Mouse (Mus musculus): ENCODE data around the gene Slc25a3. TPM values are rescaled to one million over a fixed set of nuclear protein-coding genes. Genes with fewer than 3 reads are reported as not detected.
A peak's percentile ranks its signal among the peaks of the same experiment; 100 is the strongest.

The Slc25a3 gene
- polyA plus RNA-seq, 1 experiment: 257 TPM

DNA sequence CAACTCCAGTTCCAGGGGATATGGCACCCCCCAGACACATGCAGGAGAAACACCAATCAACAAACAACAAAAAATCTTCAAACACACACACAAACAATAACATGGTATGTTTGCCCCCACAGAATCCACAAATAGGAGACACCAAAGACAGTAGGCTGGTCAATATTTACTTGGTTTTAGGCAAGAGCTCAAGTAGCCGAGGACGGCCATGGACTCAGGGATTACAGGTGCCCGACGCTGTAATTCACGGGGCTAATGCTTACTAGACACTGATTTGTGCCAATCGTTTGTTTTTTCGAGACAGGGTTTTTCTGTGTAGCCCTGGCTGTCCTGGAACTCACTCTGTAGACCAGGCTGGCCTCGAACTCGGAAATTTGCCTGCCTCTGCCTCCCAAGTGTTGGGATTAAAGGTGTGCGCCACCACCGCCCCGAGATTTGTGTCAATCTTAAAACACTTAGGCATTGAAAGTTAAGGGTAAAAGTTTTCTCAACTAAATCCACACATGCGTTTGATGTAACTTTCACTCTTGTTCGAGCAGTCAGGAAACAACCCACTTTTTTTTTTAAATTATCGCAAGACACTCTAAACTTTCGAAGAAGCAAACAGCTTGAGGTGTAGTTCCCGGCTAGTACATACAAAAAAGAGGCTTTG, 45.7 kb upstream of the Slc25a3 start:
- no peak for DNase-seq
- whole genome bisulfite sequencing: 3% methylated on average over 17 of the region's 17 CpGs
- peaks cover 8% of the 10 kb centered on the region for H3K36me3 ChIP-seq (ENCODE audit: control insufficient read depth, insufficient read depth, low read length)
- no peaks in the 10 kb centered on the region for H3K27me3 ChIP-seq (ENCODE audit: control insufficient read depth, insufficient read depth, low read length)
- peak overlapping the region; percentile 55 for H3K4me3 ChIP-seq (ENCODE audit: control insufficient read depth, insufficient read depth, low read length)
- H3K27ac ChIP-seq (ENCODE audit: control insufficient read depth, insufficient read depth, low read length): peak overlapping the region; percentile 43
- peaks cover 12% of the 10 kb centered on the region for H3K4me1 ChIP-seq (replicated peaks; ENCODE audit: control insufficient read depth, insufficient read depth, low read length)
- no peak for TF ChIP-seq POLR2A (IDR thresholded peaks at IDR 0.05; ENCODE audit: control insufficient read depth, extremely low read depth, insufficient read depth, low read length, poor library complexity)
- TF ChIP-seq CTCF (IDR thresholded peaks at IDR 0.05; ENCODE audit: borderline replicate concordance, control insufficient read depth, extremely low read depth, insufficient read depth, low read length, poor library complexity): no peak

DNA sequence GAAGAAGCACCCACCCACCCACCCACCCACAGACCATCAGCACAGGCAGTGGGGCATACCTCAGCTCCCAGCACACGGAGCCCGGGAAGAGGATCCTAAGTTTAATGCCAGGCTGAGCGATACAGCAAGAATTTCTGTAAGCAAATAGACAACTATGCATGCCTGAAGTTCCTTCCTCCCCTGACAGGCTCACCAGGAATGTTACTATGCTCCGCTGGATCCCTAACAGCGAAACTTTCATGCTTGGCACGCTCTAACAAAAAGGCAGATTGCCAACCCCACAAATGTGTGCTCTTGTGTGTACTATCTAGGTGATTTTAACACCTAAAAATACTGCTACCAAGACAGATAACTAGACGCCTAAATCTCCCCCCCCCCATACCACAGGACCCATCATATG, 43.5 kb upstream of the Slc25a3 start:
- Histone ChIP-seq H3K4me1 (replicated peaks; ENCODE audit: control insufficient read depth, insufficient read depth, low read length) (peaks cover 12% of the 10 kb centered on the region), H3K36me3 (ENCODE audit: control insufficient read depth, insufficient read depth, low read length) (peaks cover 29% of the 10 kb centered on the region), H3K27me3 (ENCODE audit: control insufficient read depth, insufficient read depth, low read length) (no peaks in the 10 kb centered on the region), H3K4me3 (ENCODE audit: control insufficient read depth, insufficient read depth, low read length) (no peak overlapping the region), H3K27ac (ENCODE audit: control insufficient read depth, insufficient read depth, low read length) (no peak overlapping the region)
- 81% methylated on average over 7 of the region's 7 CpGs for WGBS
- TF ChIP-seq POLR2A (IDR thresholded peaks at IDR 0.05; ENCODE audit: control insufficient read depth, extremely low read depth, insufficient read depth, low read length, poor library complexity) (no peak), CTCF (IDR thresholded peaks at IDR 0.05; ENCODE audit: borderline replicate concordance, control insufficient read depth, extremely low read depth, insufficient read depth, low read length, poor library complexity) (no peak)
- DNase-seq: no peak

GRCm38 (mm10) chr10:91166890-91167289, 43.0 kb upstream of the Slc25a3 start:
- H3K4me1 ChIP-seq (replicated peaks; ENCODE audit: control insufficient read depth, insufficient read depth, low read length): peaks cover 12% of the 10 kb centered on the region
- peaks cover 33% of the 10 kb centered on the region for H3K36me3 ChIP-seq (ENCODE audit: control insufficient read depth, insufficient read depth, low read length)
- H3K4me3 ChIP-seq (ENCODE audit: control insufficient read depth, insufficient read depth, low read length): no peak overlapping the region
- H3K27ac ChIP-seq (ENCODE audit: control insufficient read depth, insufficient read depth, low read length): no peak overlapping the region
- WGBS: 51% methylated on average over 5 of the region's 5 CpGs
- DNase-seq: peak; percentile 83
- no peaks in the 10 kb centered on the region for H3K27me3 ChIP-seq (ENCODE audit: control insufficient read depth, insufficient read depth, low read length)
- TF ChIP-seq CTCF (IDR thresholded peaks at IDR 0.05; ENCODE audit: borderline replicate concordance, control insufficient read depth, extremely low read depth, insufficient read depth, low read length, poor library complexity): no peak
- no peak for TF ChIP-seq POLR2A (IDR thresholded peaks at IDR 0.05; ENCODE audit: control insufficient read depth, extremely low read depth, insufficient read depth, low read length, poor library complexity)

DNA sequence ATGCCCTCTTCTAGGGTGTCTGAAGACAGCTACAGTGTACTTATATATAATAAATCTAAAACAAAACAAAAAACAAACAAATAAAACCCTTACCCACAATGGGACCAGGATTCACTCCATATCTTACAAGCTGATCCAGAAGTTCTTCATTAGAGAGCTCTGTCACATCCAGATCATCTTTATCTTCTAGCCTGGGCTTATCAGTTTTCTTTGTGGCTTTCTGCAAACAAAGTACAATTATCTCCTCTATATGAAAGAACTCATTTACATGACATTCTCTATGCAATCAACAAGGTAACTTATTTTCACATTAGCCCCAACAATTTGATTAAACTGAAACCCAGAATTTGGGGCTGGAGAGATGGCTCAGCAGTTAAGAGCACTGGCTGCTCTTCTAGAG, 42.0 kb upstream of the Slc25a3 start:
- Histone ChIP-seq H3K27ac (ENCODE audit: control insufficient read depth, insufficient read depth, low read length) (no peak overlapping the region), H3K4me1 (replicated peaks; ENCODE audit: control insufficient read depth, insufficient read depth, low read length) (peaks cover 12% of the 10 kb centered on the region), H3K27me3 (ENCODE audit: control insufficient read depth, insufficient read depth, low read length) (no peaks in the 10 kb centered on the region), H3K36me3 (ENCODE audit: control insufficient read depth, insufficient read depth, low read length) (peaks cover 44% of the 10 kb centered on the region), H3K4me3 (ENCODE audit: control insufficient read depth, insufficient read depth, low read length) (no peak overlapping the region)
- DNase-seq: no peak
- TF ChIP-seq CTCF (IDR thresholded peaks at IDR 0.05; ENCODE audit: borderline replicate concordance, control insufficient read depth, extremely low read depth, insufficient read depth, low read length, poor library complexity): no peak

DNA sequence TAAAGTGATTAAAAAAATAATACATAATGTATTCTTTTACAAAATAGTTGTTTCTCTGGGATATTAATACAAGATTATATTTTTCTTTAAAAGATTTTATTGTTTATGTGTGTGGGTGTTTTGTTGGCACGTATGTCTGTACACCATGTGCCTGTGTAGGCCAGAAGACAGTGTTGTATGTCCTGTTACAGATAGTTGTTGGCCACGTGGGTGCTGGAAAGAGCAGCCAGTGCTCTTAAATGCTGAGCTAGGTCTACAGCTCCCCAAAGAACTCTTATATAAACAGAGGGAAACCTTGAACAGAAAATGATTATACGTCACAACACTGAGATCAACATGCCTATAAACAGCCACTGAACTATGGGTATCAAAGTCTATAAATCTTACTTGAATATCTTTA, 40.6 kb upstream of the Slc25a3 start:
- peaks cover 10% of the 10 kb centered on the region for H3K4me1 ChIP-seq (replicated peaks; ENCODE audit: control insufficient read depth, insufficient read depth, low read length)
- H3K36me3 ChIP-seq (ENCODE audit: control insufficient read depth, insufficient read depth, low read length): peaks cover 52% of the 10 kb centered on the region
- H3K27ac ChIP-seq (ENCODE audit: control insufficient read depth, insufficient read depth, low read length): no peak overlapping the region
- 92% methylated on average over 3 of the region's 3 CpGs for WGBS
- no peaks in the 10 kb centered on the region for H3K27me3 ChIP-seq (ENCODE audit: control insufficient read depth, insufficient read depth, low read length)
- TF ChIP-seq POLR2A (IDR thresholded peaks at IDR 0.05; ENCODE audit: control insufficient read depth, extremely low read depth, insufficient read depth, low read length, poor library complexity) (no peak), CTCF (IDR thresholded peaks at IDR 0.05; ENCODE audit: borderline replicate concordance, control insufficient read depth, extremely low read depth, insufficient read depth, low read length, poor library complexity) (no peak)
- DNase-seq: no peak
- H3K4me3 ChIP-seq (ENCODE audit: control insufficient read depth, insufficient read depth, low read length): no peak overlapping the region

- WGBS: 96% methylated on average over 15 of the region's 15 CpGs
- Histone ChIP-seq H3K27ac (ENCODE audit: control insufficient read depth, insufficient read depth, low read length) (no peak overlapping the region), H3K4me1 (replicated peaks; ENCODE audit: control insufficient read depth, insufficient read depth, low read length) (peaks cover 4% of the 10 kb centered on the region), H3K36me3 (ENCODE audit: control insufficient read depth, insufficient read depth, low read length) (peaks cover 65% of the 10 kb centered on the region), H3K27me3 (ENCODE audit: control insufficient read depth, insufficient read depth, low read length) (no peaks in the 10 kb centered on the region), H3K4me3 (ENCODE audit: control insufficient read depth, insufficient read depth, low read length) (no peak overlapping the region)
- no peak for DNase-seq
- TF ChIP-seq POLR2A (IDR thresholded peaks at IDR 0.05; ENCODE audit: control insufficient read depth, extremely low read depth, insufficient read depth, low read length, poor library complexity): no peak
- TF ChIP-seq CTCF (IDR thresholded peaks at IDR 0.05; ENCODE audit: borderline replicate concordance, control insufficient read depth, extremely low read depth, insufficient read depth, low read length, poor library complexity): no peak
Measured at GRCm38 (mm10) chr10:91162511-91163163, 38.8 kb upstream of the Slc25a3 start.

Data from thymus, adult 2 months (tissue).